Mouse (Mus musculus) lung, adult 2 months (tissue): Measurements from ENCODE around the gene Acap1. TPM values are rescaled to one million over a fixed set of nuclear protein-coding genes. Genes with fewer than 3 reads are reported as not detected.

ENCODE experiments used
- DNase-seq: peaks from one replicate; pipeline ENCODE4 v3.0.0; 2022
- H3K4me1 ChIP-seq: fragments of 200-500 bp; 2 replicates; pipeline ENCODE4 v1.6.1; 2011; ENCODE audit warnings: low read length; ENCODE audit not compliant: control insufficient read depth, insufficient read depth
- H3K4me3 ChIP-seq: fragments of 200-500 bp; replicated peaks from 2 replicates; pipeline ENCODE3; 2011; ENCODE audit warnings: low read depth, mild to moderate bottlenecking, control low read depth, low read length; ENCODE audit errors: extremely low read depth
- CTCF ChIP-seq: fragments of 200-500 bp; IDR thresholded peaks from 2 replicates; pipeline ENCODE4 v1.5.1; 2011; ENCODE audit warnings: mild to moderate bottlenecking, low read length, control low read depth; ENCODE audit not compliant: insufficient read depth
- POLR2A ChIP-seq: fragments of 200-500 bp; IDR thresholded peaks from 2 replicates; pipeline ENCODE4 v1.6.1; 2011; ENCODE audit warnings: low read depth, mild to moderate bottlenecking, control low read depth, low read length, borderline replicate concordance; ENCODE audit errors: extremely low read depth
- WGBS: fragments of 180-500 bp; shearing (Covaris S2); methylation state at CpG from one replicate; pipeline ENCODE4 v1.1.7; 2018; 5-methylcytosine and 5-hydroxymethylcytosine counted together
- polyA plus RNA-seq: library from polyadenylated mRNA; depleted of rRNA; stranded (reverse); fragments of >200 nt; gene quantifications from 2 replicates; pipeline ENCODE4 v1.2.3, GENCODE M21; 2012; rRNA removed

The Acap1 gene
- 11.2 and 14.3 TPM in 2 replicates for polyA plus RNA-seq

GRCm38 (mm10) chr11:69895291-69895690 is at the start of gene Acap1:
Gene Acap1, minus strand, starts transcription at chr11:69895539.
- WGBS: 61% methylated on average over 4 of the region's 4 CpGs
- Histone ChIP-seq H3K4me3 (peak within 1 kb of the TSS; percentile 54), H3K4me1 (0 out of 2 replicates have a peak, but pooled peaks cover 1% of the 10 kb centered on the region)
- no peak for DNase-seq
- TF ChIP-seq POLR2A: no peak
- TF ChIP-seq CTCF: no peak

GRCm38 (mm10) chr11:69940962-69941361 is 45.6 kb upstream of the Acap1 start:
- WGBS: 81% methylated on average over 4 of the region's 4 CpGs
- DNase-seq: no peak
- TF ChIP-seq CTCF (no peak), POLR2A (no peak)
- Histone ChIP-seq H3K4me1 (no peaks in the 10 kb centered on the region), H3K4me3 (no peak overlapping the region)

- H3K4me1 ChIP-seq: peaks cover 2% of the 10 kb centered on the region; the same call in 1 of the 2 replicates
- 95% methylated on average over 17 of the region's 17 CpGs for WGBS
- no peak for DNase-seq
- no peak for TF ChIP-seq POLR2A
- TF ChIP-seq CTCF: no peak
- no peak overlapping the region for H3K4me3 ChIP-seq
Measured at GRCm38 (mm10) chr11:69939731-69940130, 44.4 kb upstream of the Acap1 start.

- DNase-seq: no peak
- no peak overlapping the region for H3K4me3 ChIP-seq
- peaks cover 4% of the 10 kb centered on the region for H3K4me1 ChIP-seq
- TF ChIP-seq POLR2A (no peak), CTCF (no peak)
- 55% methylated on average over 5 of the region's 5 CpGs for WGBS
Measured at GRCm38 (mm10) chr11:69939181-69939580, 43.8 kb upstream of the Acap1 start.

GRCm38 (mm10) chr11:69938401-69938979 is 43.2 kb upstream of the Acap1 start:
- TF ChIP-seq POLR2A (no peak), CTCF (no peak)
- no peak for DNase-seq
- Histone ChIP-seq H3K4me1 (peaks cover 4% of the 10 kb centered on the region), H3K4me3 (no peak overlapping the region)
- 45% methylated on average over 9 of the region's 9 CpGs for WGBS

- no peak for TF ChIP-seq POLR2A
- no peak for TF ChIP-seq CTCF
- H3K4me3 ChIP-seq: no peak overlapping the region
- 80% methylated on average over 5 of the region's 5 CpGs for WGBS
- peaks cover 4% of the 10 kb centered on the region for H3K4me1 ChIP-seq
- no peak for DNase-seq
Measured at GRCm38 (mm10) chr11:69937834-69938233, 42.5 kb upstream of the Acap1 start.

GRCm38 (mm10) chr11:69937385-69937784 is 42.0 kb upstream of the Acap1 start:
- no peak for TF ChIP-seq CTCF
- no peak for TF ChIP-seq POLR2A
- no peak for DNase-seq
- H3K4me3 ChIP-seq: no peak overlapping the region
- WGBS: 39% methylated on average over 4 of the region's 4 CpGs
- peaks cover 4% of the 10 kb centered on the region for H3K4me1 ChIP-seq

GRCm38 (mm10) chr11:69936714-69937347 is 41.5 kb upstream of the Acap1 start:
- no peak overlapping the region for H3K4me3 ChIP-seq

GRCm38 (mm10) chr11:69936156-69936555 is 40.8 kb upstream of the Acap1 start:
- DNase-seq: no peak
- 2% methylated on average over 29 of the region's 30 CpGs for WGBS
- TF ChIP-seq CTCF: no peak
- no peak for TF ChIP-seq POLR2A
- Histone ChIP-seq H3K4me3 (no peak overlapping the region), H3K4me1 (peaks cover 4% of the 10 kb centered on the region)

More at GRCm38 (mm10) chr11:69936714-69937347, 41.5 kb upstream of the Acap1 start:
- H3K4me1 ChIP-seq: peaks cover 4% of the 10 kb centered on the region
- no peak for TF ChIP-seq CTCF
- no peak for TF ChIP-seq POLR2A
- WGBS: 31% methylated on average over 9 of the region's 9 CpGs
- no peak for DNase-seq
